Mouse (Mus musculus) G1E (cell line): ENCODE data around the gene Tnpo2. TPM values are rescaled to one million over a fixed set of nuclear protein-coding genes. Genes with fewer than 3 reads are reported as not detected.
A peak's percentile ranks its signal among the peaks of the same experiment; 100 is the strongest.

Source experiments
- ATAC-seq: 2 replicates; pipeline ENCODE4 v1.8.0; 2016; ENCODE audit warnings: mild to moderate bottlenecking; ENCODE audit not compliant: insufficient number of reproducible peaks, poor library complexity, low FRiP score, severe bottlenecking; ENCODE audit errors: extremely low read depth
- DNase-seq: peaks from one replicate; pipeline ENCODE4 v3.0.0; 2012; ENCODE audit warnings: low spot score
- H3K27me3 ChIP-seq: 2 replicates; pipeline ENCODE4 v1.6.1; 2012; ENCODE audit warnings: mild to moderate bottlenecking, low read length, inconsistent platforms; ENCODE audit not compliant: insufficient read depth
- H3K36me3 ChIP-seq: replicated peaks from 2 replicates; pipeline ENCODE3; 2012; ENCODE audit warnings: mild to moderate bottlenecking, inconsistent platforms
- H3K4me1 ChIP-seq: 2 replicates; pipeline ENCODE4 v1.6.1; 2012; ENCODE audit warnings: low read depth, low read length, inconsistent platforms, mixed read lengths; ENCODE audit not compliant: insufficient read depth
- H3K4me3 ChIP-seq: 2 replicates; pipeline ENCODE4 v1.5.1; 2012; ENCODE audit warnings: low read depth, mild to moderate bottlenecking, inconsistent platforms, low read length, moderate library complexity, mixed read lengths
- H3K9me3 ChIP-seq: replicated peaks from 2 replicates; pipeline ENCODE4 v1.6.1; 2012; ENCODE audit warnings: inconsistent platforms
- CTCF ChIP-seq: IDR thresholded peaks from 2 replicates; pipeline ENCODE4 v1.5.1; 2012; ENCODE audit warnings: low read depth, low read length, inconsistent platforms, mixed read lengths
- GATA1 ChIP-seq: IDR thresholded peaks from 2 replicates; pipeline ENCODE4 v1.6.1; 2012; ENCODE audit warnings: borderline replicate concordance, low read length, inconsistent platforms, mixed read lengths
- GATA2 ChIP-seq: IDR thresholded peaks from 2 replicates; pipeline ENCODE4 v1.6.1; 2012; ENCODE audit warnings: low read depth, low read length, inconsistent platforms, borderline replicate concordance
- POLR2AphosphoS5 ChIP-seq: IDR thresholded peaks from 2 replicates; pipeline ENCODE4 v1.6.1; 2012; ENCODE audit warnings: low read depth, low read length, inconsistent platforms; ENCODE audit not compliant: insufficient replicate concordance
- TAL1 ChIP-seq: conservative IDR thresholded peaks from 2 replicates; pipeline ENCODE4 v1.6.1; 2012; ENCODE audit warnings: low read depth, low read length, inconsistent platforms, mixed read lengths
- polyA plus RNA-seq: library from polyadenylated mRNA; stranded (reverse); fragments of >175 nt; gene quantifications from 2 replicates; pipeline ENCODE4 v1.2.3, GENCODE M21; 2012
- total RNA-seq, 2 experiments: library from RNA; stranded (forward) in 1 of 2; stranded (reverse) in 1 of 2; fragments of 200-1000 nt in 1 of 2; fragments of >200 nt in 1 of 2; fragmentation: Nextera tagmentation in 1 of 2; gene quantifications; 2 replicates each; pipeline ENCODE4 v1.2.3; 2014 to 2017

Gene Tnpo2
- total RNA-seq (2014; fragmentation: Nextera tagmentation), result 83.8 and 92.5 TPM in 2 replicates
- total RNA-seq (2017), result 38.9 and 52.8 TPM in 2 replicates
- polyA plus RNA-seq, result 20.0 and 26.5 TPM in 2 replicates

DNA sequence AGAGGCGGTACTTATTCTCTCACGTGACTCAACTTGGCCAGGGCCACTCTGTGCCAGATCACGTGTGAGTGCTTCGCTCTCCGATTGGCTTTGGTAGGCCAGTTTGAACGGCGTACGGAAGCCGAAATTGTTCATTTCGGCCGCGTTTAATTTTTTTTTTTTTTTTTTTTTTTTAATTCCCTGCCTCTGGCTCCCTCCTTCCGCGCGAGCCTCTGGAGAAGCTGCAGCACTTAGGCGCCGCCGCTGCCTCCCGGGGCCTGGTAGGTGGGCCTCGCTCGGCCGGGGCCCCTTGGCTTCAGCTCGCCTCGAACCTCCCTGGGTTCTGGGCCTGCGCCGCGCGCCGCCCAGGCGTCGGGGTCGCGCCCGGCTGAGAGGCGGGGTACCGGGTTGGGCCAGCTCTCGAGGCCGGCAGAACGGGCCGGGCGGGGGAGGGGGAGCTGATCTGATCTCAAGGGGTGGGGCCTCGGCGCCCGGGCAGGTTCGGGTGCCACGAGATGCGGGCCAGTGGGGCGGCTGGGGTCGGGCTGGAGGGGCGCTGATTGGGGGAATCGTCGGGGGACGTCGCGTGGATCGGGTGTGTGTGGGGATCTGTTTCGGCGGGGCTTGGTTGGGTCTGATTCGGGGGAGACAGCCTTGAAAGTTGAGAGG is at the start of gene Tnpo2:
Tnpo2 (plus strand) TSS at position 198 of the 648 bp plus-strand sequence.
- Histone ChIP-seq H3K27me3 (no peaks in the 10 kb centered on the region), H3K36me3 (peaks cover 62% of the 10 kb centered on the region), H3K4me1 (peaks cover 59% of the 10 kb centered on the region), H3K9me3 (no peaks in the 10 kb centered on the region), H3K4me3 (peak within 1 kb of the TSS; percentile 90)
- peak; percentile 92 for DNase-seq
- no peak for TF ChIP-seq POLR2AphosphoS5
- no peak for TF ChIP-seq CTCF
- TF ChIP-seq GATA2, result no peak
- TF ChIP-seq GATA1, result no peak
- TF ChIP-seq TAL1, result no peak
- peak; percentile 83 for ATAC-seq

DNA sequence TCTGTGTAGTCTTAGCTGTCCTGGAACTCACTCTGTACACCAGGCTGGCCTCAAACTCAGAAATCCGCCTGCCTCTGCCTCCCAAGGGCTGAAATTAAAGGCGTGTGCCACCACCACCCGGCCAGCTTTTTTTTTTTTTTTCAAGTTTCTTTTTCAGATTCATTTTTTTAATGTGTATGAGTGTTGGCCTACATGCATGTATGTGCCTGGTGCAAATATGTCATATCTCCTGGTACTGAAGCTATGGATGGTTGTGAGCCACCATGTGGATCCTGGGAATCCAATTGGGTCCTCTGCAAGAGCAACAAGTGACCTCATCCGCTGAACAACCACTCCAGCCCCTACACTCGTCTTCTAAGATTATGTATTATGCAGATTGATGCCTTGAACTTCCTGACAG is 49.3 kb upstream of the Tnpo2 start:
- no peaks in the 10 kb centered on the region for H3K27me3 ChIP-seq
- no peak for ATAC-seq
- H3K9me3 ChIP-seq, result no peaks in the 10 kb centered on the region
- no peak for DNase-seq
- peaks cover 77% of the 10 kb centered on the region for H3K4me1 ChIP-seq
- TF ChIP-seq GATA1 (no peak), TAL1 (no peak), POLR2AphosphoS5 (no peak), CTCF (no peak), GATA2 (no peak)
- no peak overlapping the region for H3K4me3 ChIP-seq
- H3K36me3 ChIP-seq, result no peaks in the 10 kb centered on the region

- no peaks in the 10 kb centered on the region for H3K36me3 ChIP-seq
- TF ChIP-seq POLR2AphosphoS5, result no peak
- TF ChIP-seq CTCF, result no peak
- no peak for TF ChIP-seq GATA2
- TF ChIP-seq GATA1, result no peak
- TF ChIP-seq TAL1, result no peak
- no peaks in the 10 kb centered on the region for H3K9me3 ChIP-seq
- no peak for DNase-seq
- no peak overlapping the region for H3K4me3 ChIP-seq
- peaks cover 72% of the 10 kb centered on the region for H3K4me1 ChIP-seq
- no peaks in the 10 kb centered on the region for H3K27me3 ChIP-seq
- ATAC-seq, result no peak
Measured at GRCm38 (mm10) chr8:84987903-84988302, 48.8 kb upstream of the Tnpo2 start.

DNA sequence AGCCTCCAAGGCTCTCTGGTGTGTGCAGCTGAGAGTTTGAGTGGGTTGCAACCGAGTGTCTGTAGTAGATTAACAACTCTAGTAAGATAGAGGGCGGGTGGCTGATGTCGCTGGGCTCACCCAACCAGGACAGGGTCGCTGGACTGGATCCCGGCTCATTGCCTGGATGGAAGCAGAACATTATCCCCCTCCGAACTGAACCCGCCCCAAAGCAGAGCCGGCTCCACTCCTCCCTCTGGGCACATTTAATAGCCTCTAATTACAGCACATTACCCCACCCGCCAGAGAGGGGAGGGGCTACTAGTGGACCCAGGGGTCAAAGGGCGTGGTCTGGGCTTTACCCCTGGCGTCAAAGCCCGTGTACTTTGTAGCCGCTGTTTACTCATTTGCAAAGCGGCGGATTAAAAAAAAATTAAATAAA is 47.4 kb upstream of the Tnpo2 start:
- Histone ChIP-seq H3K27me3 (no peaks in the 10 kb centered on the region), H3K4me3 (peak overlapping the region; percentile 60; the same call in 1 of the 2 replicates), H3K4me1 (peaks cover 58% of the 10 kb centered on the region), H3K9me3 (no peaks in the 10 kb centered on the region), H3K36me3 (peaks cover 10% of the 10 kb centered on the region)
- DNase-seq (no peak), ATAC-seq (no peak)
- no peak for TF ChIP-seq POLR2AphosphoS5
- no peak for TF ChIP-seq GATA1
- TF ChIP-seq GATA2, result no peak
- no peak for TF ChIP-seq TAL1
- no peak for TF ChIP-seq CTCF

- Histone ChIP-seq H3K36me3 (peaks cover 15% of the 10 kb centered on the region), H3K4me1 (peaks cover 53% of the 10 kb centered on the region), H3K4me3 (peak overlapping the region; percentile 79), H3K27me3 (no peaks in the 10 kb centered on the region), H3K9me3 (no peaks in the 10 kb centered on the region)
- no peak for TF ChIP-seq POLR2AphosphoS5
- TF ChIP-seq CTCF, result peak; percentile 59; the same call in 1 of the 2 replicates
- DNase-seq, result peak; percentile 68
- peak; percentile 22; the same call in 1 of the 2 replicates for ATAC-seq
Measured at GRCm38 (mm10) chr8:84989810-84990209, 46.9 kb upstream of the Tnpo2 start.

DNA sequence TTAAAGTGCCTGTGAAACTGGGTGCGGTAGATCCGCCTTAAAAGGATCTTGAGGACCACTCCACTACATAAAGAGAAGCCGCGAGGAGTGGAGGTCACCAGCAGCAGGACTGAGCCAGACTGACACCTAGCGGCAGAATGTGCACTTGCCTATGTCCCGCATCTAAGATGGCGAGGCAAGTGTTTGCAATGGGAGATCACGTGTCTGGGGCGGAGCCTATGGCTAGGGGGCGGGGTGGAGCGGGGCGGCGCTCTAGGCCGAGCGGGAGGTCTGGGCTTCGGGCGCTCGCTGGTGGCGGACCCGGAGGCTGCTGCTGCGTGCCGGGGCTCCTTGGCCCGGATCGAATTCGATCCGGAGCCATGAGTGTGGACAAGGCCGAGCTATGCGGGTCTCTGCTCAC is 46.4 kb upstream of the Tnpo2 start, which contains the start of gene Hook2:
Hook2 (plus strand) TSS at position 255 of the 400 bp plus-strand sequence.
- ATAC-seq, result peak; percentile 76
- H3K4me3 ChIP-seq, result peak within 1 kb of the TSS; percentile 79
- no peaks in the 10 kb centered on the region for H3K27me3 ChIP-seq
- H3K36me3 ChIP-seq, result peaks cover 20% of the 10 kb centered on the region
- TF ChIP-seq GATA1 (no peak), CTCF (peak; percentile 87), TAL1 (no peak)
- H3K9me3 ChIP-seq, result no peaks in the 10 kb centered on the region
- DNase-seq, result peak; percentile 93
- peaks cover 48% of the 10 kb centered on the region for H3K4me1 ChIP-seq
